Comparison of ENCODE assay signal across 9 mouse cellular contexts in genomic region chr4:126554462-126554861, GRCm38 (mm10). TPM values are rescaled to one million over a fixed set of nuclear protein-coding genes. Genes with fewer than 3 reads are reported as not detected.
DNase-seq lines count a peak whose midpoint lies in the region; ATAC-seq lines count a peak whose summit lies in the region.
"Had no signal": no experiment of that assay in that cellular context is flagged by ENCODE, and none has a peak within 500 bp of the region (broad histone marks: within the 10 kb centered on the region; RNA-seq: fewer than 3 reads in every experiment).

No protein-coding gene starts in this region.

- H3K4me2 ChIP-seq in kidney, embryonic 14.5 days (replicated peaks; ENCODE audit: low read depth, low read length), result no peak overlapping the region
- H3K4me2 ChIP-seq: embryonic facial prominence, embryonic 12.5 days; lung, embryonic 15.5 days had no signal

- no peaks in the 10 kb centered on the region for H3K36me3 ChIP-seq in kidney, embryonic 14.5 days (ENCODE audit: control insufficient read depth, insufficient read depth, low read length)
- H3K36me3 ChIP-seq: embryonic facial prominence, embryonic 12.5 days; lung, embryonic 15.5 days had no signal

- no peaks in the 10 kb centered on the region for H3K27me3 ChIP-seq in kidney, embryonic 14.5 days (ENCODE audit: control insufficient read depth, insufficient read depth, low read length)
- H3K27me3 ChIP-seq: embryonic facial prominence, embryonic 12.5 days; lung, embryonic 15.5 days had no signal

- H3K9ac ChIP-seq in kidney, embryonic 14.5 days (ENCODE audit: low read depth, low read length), result no peak overlapping the region
- H3K9ac ChIP-seq: embryonic facial prominence, embryonic 12.5 days; lung, embryonic 15.5 days had no signal

- no peak for ATAC-seq in kidney, embryonic 14.5 days (ENCODE audit: low FRiP score, low TSS enrichment)

- no peak overlapping the region for H3K27ac ChIP-seq in kidney, embryonic 14.5 days (ENCODE audit: low read depth, low read length)
- H3K27ac ChIP-seq: embryonic facial prominence, embryonic 12.5 days; lung, embryonic 15.5 days had no signal

- H3K4me1 ChIP-seq in kidney, embryonic 14.5 days (ENCODE audit: control insufficient read depth, insufficient read depth, low read length), result 0 out of 2 replicates have a peak, but pooled peaks cover 6% of the 10 kb centered on the region

- 35% methylated on average over 3 of the region's 3 CpGs for WGBS in kidney, embryonic 14.5 days

- no peaks in the 10 kb centered on the region; the same call in 1 of the 2 replicates for H3K9me3 ChIP-seq in kidney, embryonic 14.5 days (ENCODE audit: control insufficient read depth, low read length)
- H3K9me3 ChIP-seq: embryonic facial prominence, embryonic 12.5 days; lung, embryonic 15.5 days had no signal

- DNase-seq in kidney, adult 9 months, result peak; percentile 41
- DNase-seq in ES-CJ7 (ENCODE audit: low read depth, low spot score), result peak; percentile 64
- DNase-seq in c-Kit-negative CD71-positive TER-119-positive erythroid progenitor cells, embryonic 14.5 days (ENCODE audit: low read depth, low spot score), result peak; percentile 70
- peak; percentile 31 for DNase-seq in lung, postnatal 10 days
- no peak for DNase-seq in left cerebral cortex, adult 11 months (ENCODE audit: low spot score)
- DNase-seq in right cerebral cortex, postnatal 14 days, result no peak

- H3K4me3 ChIP-seq in kidney, embryonic 14.5 days (ENCODE audit: low read length), result no peak overlapping the region
- H3K4me3 ChIP-seq: embryonic facial prominence, embryonic 12.5 days; lung, embryonic 15.5 days had no signal

RNA-seq across cellular contexts. Expression of gene Clspn, which starts 2.3 kb away (rescaled TPM):
- 45.4 and 54.1 TPM in 2 replicates for polyA plus RNA-seq in kidney, embryonic 14.5 days (2014; fragmentation: Nextera tagmentation; extraction: Ambion mirVana)

RNA-seq across cellular contexts. Expression of gene Ago4, which starts 21.2 kb away (rescaled TPM):
- polyA plus RNA-seq in kidney, embryonic 14.5 days (2014; fragmentation: Nextera tagmentation; extraction: Ambion mirVana), result 1.3 and 1.9 TPM in 2 replicates

RNA-seq across cellular contexts. Expression of gene 5730409E04Rik, which starts 55.2 kb away (rescaled TPM):
- 2.4 and 2.6 TPM in 2 replicates for polyA plus RNA-seq in kidney, embryonic 14.5 days (2014; fragmentation: Nextera tagmentation; extraction: Ambion mirVana)

Comparison
In these comparisons a context has a peak if more than half of its experiments do, and no peak if none do; other contexts are left out.
1. DNase-seq: peak in kidney, adult 9 months (single experiment), ES-CJ7 (single experiment), c-Kit-negative CD71-positive TER-119-positive erythroid progenitor cells, embryonic 14.5 days (single experiment) and lung, postnatal 10 days (single experiment); none in left cerebral cortex, adult 11 months (single experiment) and right cerebral cortex, postnatal 14 days (single experiment).